Mouse (Mus musculus): ENCODE measurements at regions not wholly inside any gene's neighbourhood (a gene's known extent, or its start where the extent isn't known, plus 50 kb on each side); places are given as distances from the start of the nearest gene placed in this dataset.

DNA sequence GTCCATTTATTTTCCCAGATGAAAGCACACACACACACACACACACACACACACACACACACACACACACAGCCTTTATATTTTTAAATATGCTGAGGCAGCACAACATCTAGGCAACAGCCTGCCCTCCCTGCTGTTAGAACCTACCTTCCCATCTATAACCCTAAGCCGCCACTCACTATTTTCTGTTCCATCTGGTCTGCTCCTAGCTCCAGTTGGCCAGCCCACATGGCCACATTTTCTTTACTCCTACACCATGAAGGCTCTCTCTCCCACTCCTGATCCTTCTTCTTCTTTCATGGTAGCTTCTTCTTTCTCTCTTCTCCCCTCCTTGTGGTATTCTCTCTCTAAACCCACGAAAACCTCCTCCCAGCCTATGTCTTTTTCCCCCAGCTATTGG, 834.6 kb upstream of the Lrrc4c start:
- no peak for TF ChIP-seq POLR2A (IDR thresholded peaks at IDR 0.05; ENCODE audit: extremely low read depth, insufficient read depth, low read length)
- no peak for TF ChIP-seq CTCF (IDR thresholded peaks at IDR 0.05; ENCODE audit: extremely low read depth, insufficient read depth, low read length)
